ENCODE assay signal across 13 mouse cellular contexts in genomic region chrX:99422053-99422452, GRCm38 (mm10).
"Had no signal": no experiment of that assay in that cellular context is flagged by ENCODE, and none has a peak within 500 bp of the region (broad histone marks: within the 10 kb centered on the region; RNA-seq: fewer than 3 reads in every experiment).

No protein-coding gene starts in this region.

- DNase-seq: kidney, postnatal 10 days; kidney, postnatal 36 days; layer of hippocampus, postnatal 36 days; liver, embryonic 13.5 days; lung, adult 2 months; lung, postnatal 14 days; lung, postnatal 4 days; midbrain, embryonic 14.5 days; thymus, adult 2 months; thymus, postnatal 14 days; thymus, postnatal 4 days had no signal

- H3K4me3 ChIP-seq: left cerebral cortex, adult 2 months; liver, embryonic 13.5 days had no signal

- H3K27ac ChIP-seq: left cerebral cortex, adult 2 months; liver, embryonic 13.5 days; stomach, postnatal 0 days had no signal
